Mouse (Mus musculus): ENCODE data around the gene 4930502E18Rik.

DNA sequence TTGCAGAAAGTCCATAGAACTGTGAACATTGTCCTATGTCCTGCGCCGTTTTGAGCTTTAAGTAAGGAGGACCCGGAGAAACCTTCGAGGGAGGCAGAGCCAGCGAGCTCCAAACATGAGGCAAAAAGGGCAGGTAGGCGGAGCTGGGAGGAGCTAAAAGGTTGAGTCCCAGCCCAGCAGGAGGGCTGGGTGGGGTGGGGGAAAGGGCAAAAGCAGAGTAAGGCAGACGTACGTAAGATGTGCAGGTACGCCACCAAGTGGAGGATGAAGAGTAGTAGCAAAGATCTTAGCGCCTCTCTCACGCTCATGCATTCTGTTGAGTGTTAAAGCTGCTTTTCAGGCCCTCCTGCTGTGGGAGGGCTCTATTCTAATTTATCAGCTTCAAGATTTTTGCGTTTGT is 51.6 kb downstream of the 4930502E18Rik start, which contains the start of gene Zfp36l3:
- no peak for TF ChIP-seq CTCF (IDR thresholded peaks at IDR 0.05; ENCODE audit: borderline replicate concordance, insufficient read depth, low read depth, low read length)
- no peak for TF ChIP-seq POLR2A (IDR thresholded peaks at IDR 0.05; ENCODE audit: borderline replicate concordance, insufficient read depth, low read length)
